Mouse (Mus musculus): ENCODE measurements around the gene Scarf1.

GRCm38 (mm10) chr11:75469261-75469660 lies 44.1 kb upstream of the Scarf1 start:
- TF ChIP-seq CTCF (IDR thresholded peaks at IDR 0.05; ENCODE audit: low read depth, low read length) (no peak), POLR2A (IDR thresholded peaks at IDR 0.05; ENCODE audit: extremely low read depth, insufficient read depth, low read length) (no peak)
